Mouse (Mus musculus) cerebellum, adult 8-10 months (tissue): ENCODE data around the gene Rilpl1.
"Not testable (repeated sequence)": the region's sequence is repeated elsewhere in the genome, so short reads cannot be mapped to it uniquely, and the experiment has no call there.

ENCODE experiments used
- DNase-seq: peaks from one replicate; pipeline ENCODE4 v3.0.0; 2022

Gene Rilpl1

GRCm38 (mm10) chr5:124529191-124529651, 2.0 kb downstream of the Rilpl1 start:
- DNase-seq: no peak

GRCm38 (mm10) chr5:124528791-124529190, 2.4 kb downstream of the Rilpl1 start:
- no peak for DNase-seq

- no peak for DNase-seq
These were observed 2.8 kb downstream of the Rilpl1 start for GRCm38 (mm10) chr5:124528351-124528750.

DNA sequence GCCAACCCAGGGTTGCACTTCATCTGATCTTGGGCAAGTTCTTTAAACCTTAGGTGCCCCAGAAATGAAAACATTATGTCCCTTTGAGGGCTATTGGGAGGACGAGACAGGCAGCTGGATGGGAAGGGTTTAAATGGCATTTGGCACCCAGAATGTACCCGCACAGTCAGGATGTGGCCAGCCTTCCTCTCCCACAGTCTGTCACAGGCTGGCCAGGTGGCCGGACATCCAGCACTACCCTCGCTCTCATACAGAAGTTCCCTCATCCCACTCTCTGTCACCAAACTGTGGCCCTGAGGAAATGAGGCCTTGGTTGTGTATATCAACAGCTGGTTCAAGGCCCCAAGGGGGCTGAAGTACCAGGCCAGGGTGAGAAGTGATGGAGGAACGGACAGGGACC, 6.2 kb downstream of the Rilpl1 start:
- DNase-seq: no peak

DNA sequence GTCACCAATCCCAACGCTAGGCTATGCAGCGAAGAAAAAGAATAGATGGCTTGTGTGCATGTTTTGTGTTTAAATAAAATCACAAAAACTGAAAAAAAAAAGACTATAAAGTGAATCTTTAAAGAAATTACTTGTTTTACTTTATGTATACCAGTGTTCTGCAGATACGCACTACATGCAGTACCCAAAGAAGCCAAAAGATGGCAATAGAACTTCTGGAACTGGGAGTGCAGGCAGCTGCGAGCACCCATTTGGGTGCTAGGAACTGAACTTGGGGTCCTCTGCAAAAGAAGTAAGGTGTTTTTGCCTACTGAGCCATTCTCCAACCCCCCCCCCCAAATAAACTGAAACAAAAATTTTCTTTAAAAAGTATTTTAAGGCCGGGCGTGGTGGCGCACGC, 8.2 kb downstream of the Rilpl1 start:
- no peak for DNase-seq

GRCm38 (mm10) chr5:124521588-124521987, 9.6 kb downstream of the Rilpl1 start:
- DNase-seq: no peak

DNA sequence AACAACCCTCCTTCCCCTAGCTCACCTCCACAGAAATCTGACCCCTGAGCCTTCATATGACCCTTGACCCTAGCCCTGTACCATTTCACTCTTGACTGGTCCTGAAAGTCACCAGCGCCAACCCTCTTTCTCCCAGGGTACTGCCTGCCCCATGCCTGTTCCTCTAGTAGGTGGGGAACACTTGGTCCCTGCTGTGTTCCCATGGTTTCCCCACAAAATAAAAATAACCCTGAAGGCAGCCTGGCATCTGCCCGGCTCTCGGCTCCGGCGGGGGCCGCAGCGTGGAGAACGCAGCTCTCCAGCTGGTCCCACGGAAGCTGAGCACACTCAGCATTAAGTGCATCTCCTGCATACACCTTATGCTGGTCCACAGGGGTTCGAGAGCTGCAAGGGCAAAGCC, 12.5 kb downstream of the Rilpl1 start:
- DNase-seq: no peak

GRCm38 (mm10) chr5:124515789-124516188, 15.4 kb downstream of the Rilpl1 start:
- no peak for DNase-seq

GRCm38 (mm10) chr5:124510536-124511050, 20.6 kb downstream of the Rilpl1 start:
- no peak for DNase-seq

- DNase-seq: no peak
These were observed 21.4 kb downstream of the Rilpl1 start for GRCm38 (mm10) chr5:124509742-124510237.

DNA sequence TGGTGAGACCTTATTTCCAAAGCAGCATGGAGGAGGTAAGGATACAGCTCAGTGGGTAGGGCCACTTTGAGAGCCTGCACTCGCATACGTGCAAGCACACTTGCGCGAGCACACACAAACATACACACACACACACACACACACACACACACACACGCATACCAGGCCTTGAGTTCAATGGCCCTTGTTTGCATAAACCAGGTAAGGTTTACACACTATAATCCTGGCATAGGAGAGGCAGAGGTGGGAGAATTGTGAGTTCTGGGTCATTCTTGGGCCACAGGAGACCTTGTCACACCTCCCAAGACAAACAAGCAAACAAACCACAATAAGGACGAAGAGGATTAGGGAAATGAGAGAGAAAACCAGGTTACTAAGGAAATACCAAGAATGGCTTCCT, 22.0 kb downstream of the Rilpl1 start:
- no peak for DNase-seq

DNA sequence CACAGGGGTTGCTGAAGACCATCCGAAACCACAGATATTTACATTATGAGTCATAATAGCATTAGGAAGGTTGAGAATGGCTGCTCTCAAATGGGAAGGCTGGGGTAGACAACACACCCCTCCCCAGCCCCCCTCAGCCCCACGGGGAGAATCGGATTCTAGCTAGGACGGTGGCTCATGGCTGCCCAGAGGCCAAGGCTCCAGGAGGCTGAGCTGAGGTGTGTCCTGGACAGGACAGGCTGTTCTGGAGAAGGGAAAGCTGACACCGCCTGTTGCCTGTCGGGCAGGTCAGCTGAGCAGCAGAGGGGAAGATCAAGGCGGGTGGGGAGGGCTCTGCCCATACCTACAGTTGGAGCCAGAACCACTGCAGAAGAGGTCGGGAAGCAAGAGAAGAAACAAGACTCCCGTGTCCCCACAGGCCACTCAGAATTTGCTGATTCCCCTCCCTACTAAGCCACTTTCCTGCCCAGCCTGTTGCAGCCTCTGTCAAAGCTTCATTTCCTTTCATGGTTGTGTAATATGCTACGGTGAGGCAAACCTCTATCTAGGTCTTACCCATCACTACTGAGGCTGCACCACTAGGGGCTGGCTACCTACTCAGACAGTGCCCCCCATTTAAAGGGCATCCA, 24.3 kb downstream of the Rilpl1 start:
- no peak for DNase-seq

DNA sequence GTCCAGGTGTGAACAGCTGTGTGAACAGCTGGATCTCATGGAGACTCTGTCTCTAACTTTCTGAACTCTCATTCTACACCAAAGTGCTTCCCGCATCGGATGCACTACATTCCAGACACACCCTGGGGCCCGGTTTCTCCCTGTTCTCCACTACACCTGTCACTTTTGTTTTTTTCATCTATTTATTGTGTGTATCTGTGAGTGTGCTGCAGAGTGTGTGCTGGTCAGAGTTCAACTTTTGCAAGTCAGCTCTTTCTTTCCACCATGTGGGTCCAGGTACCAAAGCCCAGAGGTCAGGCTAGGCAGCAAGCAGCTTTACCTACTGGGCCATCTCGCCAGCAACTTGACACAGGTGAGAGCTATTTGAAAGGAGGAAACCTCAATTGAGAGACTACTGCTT, 26.0 kb downstream of the Rilpl1 start:
- DNase-seq: no peak

DNA sequence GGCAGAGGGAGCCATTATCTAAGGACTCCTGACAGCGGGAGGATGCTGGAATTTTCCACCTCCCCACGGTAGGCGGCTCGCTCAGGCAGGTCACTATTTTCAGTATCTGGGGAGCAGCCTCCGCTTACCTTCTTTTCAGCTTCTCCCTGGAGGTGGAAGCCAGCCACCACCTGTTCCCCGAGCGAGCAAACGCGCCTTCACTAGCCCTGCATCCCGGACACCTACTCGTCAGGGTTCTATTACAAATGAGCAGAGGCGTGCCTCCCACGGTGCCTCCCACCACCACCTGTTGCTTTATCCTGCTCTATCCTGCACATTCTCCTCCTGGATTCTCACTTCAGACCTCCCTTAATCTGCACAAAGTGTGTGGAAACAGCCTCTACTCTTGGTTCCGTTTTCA, 27.4 kb downstream of the Rilpl1 start:
- no peak for DNase-seq

DNA sequence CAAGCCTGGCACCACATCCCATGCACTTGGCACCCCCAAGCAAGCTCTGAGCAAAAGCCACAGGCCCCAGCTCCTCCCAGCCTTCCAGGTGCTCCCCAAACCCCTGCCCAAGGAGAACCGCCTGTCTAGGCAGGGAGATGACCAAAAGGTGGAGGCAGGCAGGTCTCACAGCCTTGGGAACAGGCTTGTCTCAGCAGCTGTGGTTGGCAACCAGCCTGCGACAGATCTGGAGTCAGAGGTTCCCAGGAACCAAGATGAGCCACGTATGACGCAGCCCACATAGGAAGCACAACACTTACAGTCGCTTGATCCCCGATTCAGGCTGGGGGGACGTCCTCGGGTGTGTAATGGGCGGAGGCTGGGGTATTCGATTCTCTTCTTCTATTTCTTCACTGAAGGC, 29.6 kb downstream of the Rilpl1 start:
- no peak for DNase-seq

DNA sequence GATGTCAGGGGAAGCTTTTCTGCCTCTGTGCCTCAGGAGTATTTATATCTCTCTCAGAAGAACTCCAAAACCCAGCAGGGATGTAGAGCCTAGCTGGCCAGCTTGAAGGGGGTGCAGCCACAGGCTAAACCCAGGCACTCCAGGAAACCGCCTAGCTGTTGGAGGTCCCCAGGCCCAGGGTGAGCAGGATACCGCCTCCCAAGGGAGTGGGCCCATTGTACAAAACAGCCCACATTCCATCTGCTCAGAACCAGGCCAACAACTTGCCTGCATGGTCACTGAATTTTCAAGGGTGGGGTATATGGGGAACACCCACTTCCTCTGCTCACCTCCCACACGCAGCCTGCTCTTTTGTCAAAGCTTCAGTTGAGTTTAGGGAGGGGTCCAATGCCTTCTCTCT, 30.6 kb downstream of the Rilpl1 start:
- DNase-seq: no peak

GRCm38 (mm10) chr5:124500037-124500436, 31.2 kb downstream of the Rilpl1 start:
- DNase-seq: not testable (repeated sequence)

DNA sequence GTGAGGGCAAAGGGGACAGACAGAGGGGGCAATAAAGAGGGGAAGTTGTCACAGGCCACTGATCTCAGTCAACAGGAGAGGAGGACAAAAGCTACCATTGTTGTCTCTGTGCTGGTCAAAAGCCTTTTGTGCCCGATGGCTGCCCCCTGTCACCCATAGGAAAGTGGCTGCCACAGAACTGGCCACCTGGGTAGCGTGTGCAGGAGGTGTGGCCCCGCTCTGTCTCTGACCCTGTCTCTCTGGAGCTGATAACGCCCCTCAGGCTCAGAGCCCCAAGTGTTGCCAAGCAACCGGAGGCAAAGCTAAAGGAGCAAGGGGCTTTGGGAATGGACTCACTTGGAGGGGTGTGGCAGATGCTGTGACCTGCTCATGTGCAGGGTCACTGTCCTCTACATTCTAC, 32.2 kb downstream of the Rilpl1 start:
- no peak for DNase-seq

- DNase-seq: no peak
These were observed 32.8 kb downstream of the Rilpl1 start for GRCm38 (mm10) chr5:124498221-124498876.

GRCm38 (mm10) chr5:124496614-124497514, 34.3 kb downstream of the Rilpl1 start:
- no peak for DNase-seq

DNA sequence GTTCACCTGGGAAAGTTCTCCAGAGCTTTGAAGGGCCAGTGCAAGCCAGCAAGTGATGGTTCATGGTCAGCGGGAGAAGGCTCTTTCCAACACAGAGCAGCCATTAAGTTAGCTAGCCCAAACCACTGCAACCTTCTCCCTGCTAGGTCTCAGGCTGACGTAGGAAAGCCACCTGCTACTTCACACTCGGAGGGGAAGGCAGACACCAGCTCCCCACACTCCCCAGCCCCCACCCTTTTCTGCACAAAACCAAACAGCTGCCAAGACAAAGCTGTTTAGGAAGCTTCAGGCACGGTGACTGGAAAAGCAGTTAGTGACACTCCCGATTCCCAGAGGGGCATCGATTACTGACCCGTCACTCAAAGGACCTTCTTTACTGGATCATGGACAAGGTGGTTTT, 35.6 kb downstream of the Rilpl1 start:
- DNase-seq: no peak

- no peak for DNase-seq
These were observed 37.7 kb downstream of the Rilpl1 start for GRCm38 (mm10) chr5:124493455-124493854.

GRCm38 (mm10) chr5:124492618-124493017, 38.6 kb downstream of the Rilpl1 start:
- DNase-seq: no peak
